Mouse (Mus musculus) kidney, embryonic 14.5 days (tissue): ENCODE data around the gene Aym1. TPM values are rescaled to one million over a fixed set of nuclear protein-coding genes. Genes with fewer than 3 reads are reported as not detected.

ENCODE experiments used
- ATAC-seq: fragments of 200-750 bp; cut with Nextera tagmentation; 2 replicates; pipeline ENCODE4 v1.8.0; 2017; ENCODE audit warnings: moderate number of reproducible peaks, mild to moderate bottlenecking, moderate TSS enrichment, moderate library complexity; ENCODE audit not compliant: low FRiP score, low TSS enrichment
- H3K27ac ChIP-seq: fragments of 300-500 bp; sonication (generic); 2 replicates; pipeline ENCODE4 v1.5.1; 2014; ENCODE audit warnings: low read depth, mild to moderate bottlenecking, low read length, moderate library complexity, mixed read lengths
- H3K27me3 ChIP-seq: fragments of 300-500 bp; sonication (generic); 2 replicates; pipeline ENCODE4 v1.6.1; 2014; ENCODE audit warnings: mild to moderate bottlenecking, low read length; ENCODE audit not compliant: control insufficient read depth, insufficient read depth
- H3K36me3 ChIP-seq: fragments of 300-500 bp; sonication (generic); 2 replicates; pipeline ENCODE4 v1.6.1; 2014; ENCODE audit warnings: low read length, mixed read lengths; ENCODE audit not compliant: control insufficient read depth, insufficient read depth
- H3K4me1 ChIP-seq: fragments of 300-500 bp; sonication (generic); 2 replicates; pipeline ENCODE4 v1.6.1; 2014; ENCODE audit warnings: low read length, mixed read lengths; ENCODE audit not compliant: control insufficient read depth, insufficient read depth
- H3K4me2 ChIP-seq: fragments of 300-500 bp; sonication (generic); replicated peaks from 2 replicates; pipeline ENCODE4 v1.6.1; 2014; ENCODE audit warnings: low read depth, mild to moderate bottlenecking, low read length
- H3K4me3 ChIP-seq: fragments of 300-500 bp; sonication (generic); 2 replicates; pipeline ENCODE4 v1.5.1; 2014; ENCODE audit warnings: mild to moderate bottlenecking, low read length
- H3K9ac ChIP-seq: fragments of 300-500 bp; sonication (generic); 2 replicates; pipeline ENCODE4 v1.6.1; 2014; ENCODE audit warnings: low read depth, mild to moderate bottlenecking, low read length, moderate library complexity
- H3K9me3 ChIP-seq: fragments of 300-500 bp; sonication (generic); 2 replicates; pipeline ENCODE4 v1.6.1; 2016; ENCODE audit warnings: low read length; ENCODE audit not compliant: control insufficient read depth
- WGBS: fragments of 180-500 bp; shearing (Covaris S2); extraction: QIAGEN DNeasy Blood & Tissue Kit; methylation state at CpG from one replicate; pipeline ENCODE4 v1.1.7; 2014; 5-methylcytosine and 5-hydroxymethylcytosine counted together
- polyA plus RNA-seq: library from polyadenylated mRNA; unstranded; fragments of >200 nt; fragmentation: Nextera tagmentation; extraction: Ambion mirVana; gene quantifications from 2 replicates; pipeline ENCODE4 v1.2.1, GENCODE M21; 2014

The Aym1 gene
- polyA plus RNA-seq, 1 experiment from 2014 or later, result not detected

- Histone ChIP-seq H3K9me3 (no peaks in the 10 kb centered on the region), H3K36me3 (no peaks in the 10 kb centered on the region), H3K27ac (no peak overlapping the region), H3K27me3 (no peaks in the 10 kb centered on the region), H3K4me2 (no peak overlapping the region), H3K9ac (no peak overlapping the region), H3K4me3 (no peak overlapping the region), H3K4me1 (no peaks in the 10 kb centered on the region)
- no peak for ATAC-seq
- 74% methylated on average over 5 of the region's 5 CpGs for WGBS
Observed at GRCm38 (mm10) chr5:113379416-113379815, 22.3 kb downstream of the Aym1 start.

- no peaks in the 10 kb centered on the region for H3K36me3 ChIP-seq
- no peak overlapping the region for H3K4me3 ChIP-seq
- ATAC-seq, result no peak
- no peaks in the 10 kb centered on the region for H3K4me1 ChIP-seq
- H3K4me2 ChIP-seq, result no peak overlapping the region
- 65% methylated on average over 8 of the region's 8 CpGs for WGBS
- no peaks in the 10 kb centered on the region for H3K27me3 ChIP-seq
- no peaks in the 10 kb centered on the region for H3K9me3 ChIP-seq
- H3K27ac ChIP-seq, result no peak overlapping the region
- no peak overlapping the region for H3K9ac ChIP-seq
Observed at GRCm38 (mm10) chr5:113380553-113380952, 23.5 kb downstream of the Aym1 start.

GRCm38 (mm10) chr5:113382580-113382979 is 25.5 kb downstream of the Aym1 start:
- 70% methylated on average over 4 of the region's 4 CpGs for WGBS
- H3K9me3 ChIP-seq, result no peaks in the 10 kb centered on the region
- no peak overlapping the region for H3K4me2 ChIP-seq
- H3K36me3 ChIP-seq, result no peaks in the 10 kb centered on the region
- H3K27ac ChIP-seq, result no peak overlapping the region
- H3K4me3 ChIP-seq, result no peak overlapping the region
- no peaks in the 10 kb centered on the region for H3K4me1 ChIP-seq
- H3K9ac ChIP-seq, result no peak overlapping the region
- H3K27me3 ChIP-seq, result no peaks in the 10 kb centered on the region
- no peak for ATAC-seq

GRCm38 (mm10) chr5:113393766-113394165 is 36.7 kb downstream of the Aym1 start:
- no peaks in the 10 kb centered on the region for H3K36me3 ChIP-seq
- no peaks in the 10 kb centered on the region; the same call in 1 of the 2 replicates for H3K27me3 ChIP-seq
- H3K27ac ChIP-seq, result no peak overlapping the region
- no peak overlapping the region for H3K4me3 ChIP-seq
- peaks cover 6% of the 10 kb centered on the region; the same call in 1 of the 2 replicates for H3K4me1 ChIP-seq
- no peak for ATAC-seq
- H3K9me3 ChIP-seq, result no peaks in the 10 kb centered on the region
- WGBS, result 59% methylated on average over 8 of the region's 8 CpGs
- H3K9ac ChIP-seq, result no peak overlapping the region
- H3K4me2 ChIP-seq, result no peak overlapping the region

GRCm38 (mm10) chr5:113396286-113396934 is 39.3 kb downstream of the Aym1 start:
- 76% methylated on average over 17 of the region's 17 CpGs for WGBS
- no peak overlapping the region for H3K4me2 ChIP-seq
- H3K36me3 ChIP-seq, result no peaks in the 10 kb centered on the region
- H3K4me3 ChIP-seq, result no peak overlapping the region
- H3K9ac ChIP-seq, result no peak overlapping the region
- ATAC-seq, result no peak
- peaks cover 7% of the 10 kb centered on the region for H3K9me3 ChIP-seq
- peaks cover 6% of the 10 kb centered on the region; the same call in 1 of the 2 replicates for H3K4me1 ChIP-seq
- no peaks in the 10 kb centered on the region; the same call in 1 of the 2 replicates for H3K27me3 ChIP-seq
- H3K27ac ChIP-seq, result no peak overlapping the region

GRCm38 (mm10) chr5:113397443-113398317 is 40.6 kb downstream of the Aym1 start:
- Histone ChIP-seq H3K36me3 (no peaks in the 10 kb centered on the region), H3K4me2 (no peak overlapping the region), H3K27me3 (no peaks in the 10 kb centered on the region; the same call in 1 of the 2 replicates), H3K4me3 (no peak overlapping the region), H3K4me1 (peaks cover 6% of the 10 kb centered on the region; the same call in 1 of the 2 replicates), H3K9me3 (peaks cover 7% of the 10 kb centered on the region), H3K9ac (no peak overlapping the region), H3K27ac (no peak overlapping the region)
- no peak for ATAC-seq
- WGBS, result 25% methylated on average over 17 of the region's 17 CpGs

GRCm38 (mm10) chr5:113402702-113403101 is 45.6 kb downstream of the Aym1 start:
- ATAC-seq, result no peak
- 22% methylated on average over 11 of the region's 11 CpGs for WGBS
- no peaks in the 10 kb centered on the region for H3K36me3 ChIP-seq
- no peak overlapping the region for H3K9ac ChIP-seq
- no peaks in the 10 kb centered on the region for H3K27me3 ChIP-seq
- H3K4me2 ChIP-seq, result no peak overlapping the region
- H3K4me1 ChIP-seq, result peaks cover under 1% of the 10 kb centered on the region; the same call in 1 of the 2 replicates
- H3K27ac ChIP-seq, result no peak overlapping the region
- H3K4me3 ChIP-seq, result no peak overlapping the region
- H3K9me3 ChIP-seq, result peaks cover 7% of the 10 kb centered on the region

GRCm38 (mm10) chr5:113407346-113407745 is 50.3 kb downstream of the Aym1 start:
- H3K27me3 ChIP-seq, result no peaks in the 10 kb centered on the region
- H3K9me3 ChIP-seq, result no peaks in the 10 kb centered on the region
- no peak for ATAC-seq
- H3K4me3 ChIP-seq, result no peak overlapping the region
- no peak overlapping the region for H3K4me2 ChIP-seq
- WGBS, result 5% methylated on average over 3 of the region's 3 CpGs
- no peak overlapping the region for H3K27ac ChIP-seq
- no peaks in the 10 kb centered on the region for H3K4me1 ChIP-seq
- H3K9ac ChIP-seq, result no peak overlapping the region
- H3K36me3 ChIP-seq, result no peaks in the 10 kb centered on the region
